Mouse (Mus musculus) ES-E14 (cell line): ENCODE results near the gene Ndrg3. TPM values are rescaled to one million over a fixed set of nuclear protein-coding genes. Genes with fewer than 3 reads are reported as not detected.

Experiments used
- DNase-seq: peaks from one replicate; pipeline ENCODE4 v3.0.0-alpha.2; 2013; ENCODE audit warnings: low read depth, low spot score
- H3K27ac ChIP-seq: 2 replicates; pipeline ENCODE4 v1.5.1; 2012; ENCODE audit warnings: low read depth, mild to moderate bottlenecking, low read length, moderate library complexity, mixed read lengths; ENCODE audit not compliant: poor library complexity, insufficient read depth, severe bottlenecking
- H3K36me3 ChIP-seq: 2 replicates; pipeline ENCODE4 v1.6.1; 2012; ENCODE audit warnings: mild to moderate bottlenecking, low read length, moderate library complexity, mixed read lengths; ENCODE audit not compliant: control insufficient read depth, poor library complexity, insufficient read depth, severe bottlenecking
- H3K4me1 ChIP-seq, 2 experiments: fragments of 150-350 bp in 1 of 2; sonication (generic) in 1 of 2; 2 replicates each; pipeline ENCODE4 v1.6.1; 2012; ENCODE audit warnings: low read length in 2 of 2, mild to moderate bottlenecking in 1 of 2, mixed read lengths in 1 of 2; ENCODE audit not compliant: control insufficient read depth in 2 of 2, insufficient read depth in 2 of 2, poor library complexity in 1 of 2
- H3K4me3 ChIP-seq, 2 experiments: fragments of 150-350 bp in 1 of 2; sonication (generic) in 1 of 2; 2 replicates each; pipeline ENCODE4 v1.5.1; 2012; ENCODE audit warnings: low read length in 2 of 2, low read depth in 1 of 2, mild to moderate bottlenecking in 1 of 2, mixed read lengths in 1 of 2; ENCODE audit not compliant: insufficient read depth in 1 of 2, poor library complexity in 1 of 2, severe bottlenecking in 1 of 2
- H3K9ac ChIP-seq: 2 replicates; pipeline ENCODE4 v1.6.1; 2012; ENCODE audit warnings: low read depth, mild to moderate bottlenecking, low read length, mixed read lengths; ENCODE audit not compliant: poor library complexity, insufficient read depth, severe bottlenecking
- H3K9me3 ChIP-seq: fragments of 150-350 bp; sonication (generic); 2 replicates; pipeline ENCODE4 v1.6.1; 2012; ENCODE audit warnings: low read depth, mild to moderate bottlenecking, low read length; ENCODE audit not compliant: control insufficient read depth, insufficient read depth
- CHD2 ChIP-seq: IDR thresholded peaks from 2 replicates; pipeline ENCODE4 v1.6.1; 2014; ENCODE audit warnings: mild to moderate bottlenecking, low read depth, low read length, inconsistent platforms
- HCFC1 ChIP-seq: IDR thresholded peaks from 2 replicates; pipeline ENCODE4 v1.6.1; 2012; ENCODE audit warnings: low read length, inconsistent platforms, borderline replicate concordance; ENCODE audit not compliant: insufficient read depth
- MAFK ChIP-seq: IDR thresholded peaks from 2 replicates; pipeline ENCODE4 v1.6.1; 2014; ENCODE audit warnings: mild to moderate bottlenecking, low read depth, low read length, inconsistent platforms; ENCODE audit not compliant: insufficient read depth
- ZC3H11A ChIP-seq: IDR thresholded peaks from 2 replicates; pipeline ENCODE4 v1.6.1; 2012; ENCODE audit warnings: low read depth, mild to moderate bottlenecking, inconsistent platforms, low read length, borderline replicate concordance
- ZNF384 ChIP-seq: IDR thresholded peaks from 2 replicates; pipeline ENCODE4 v1.6.1; 2012; ENCODE audit warnings: low read depth, low read length, inconsistent platforms
- in situ Hi-C, 2 experiments: fragments of 600-800 bp; cut with MboI; formaldehyde crosslinking; loops; one replicate each; pipeline ENCODE4 v1.15.1; 2025; ENCODE audit warnings: low sequenced_read_pairs in 2 of 2, inconsistent platforms in 1 of 2; ENCODE audit not compliant: unreplicated experiment in 2 of 2
- total RNA-seq: library from RNA; depleted of rRNA; stranded (reverse); fragments of 300-350 nt; gene quantifications from 2 replicates; pipeline ENCODE4 v1.2.3, GENCODE M21; 2012; rRNA removed

The Ndrg3 gene
- 8.3 and 13.1 TPM in 2 replicates for total RNA-seq

DNA sequence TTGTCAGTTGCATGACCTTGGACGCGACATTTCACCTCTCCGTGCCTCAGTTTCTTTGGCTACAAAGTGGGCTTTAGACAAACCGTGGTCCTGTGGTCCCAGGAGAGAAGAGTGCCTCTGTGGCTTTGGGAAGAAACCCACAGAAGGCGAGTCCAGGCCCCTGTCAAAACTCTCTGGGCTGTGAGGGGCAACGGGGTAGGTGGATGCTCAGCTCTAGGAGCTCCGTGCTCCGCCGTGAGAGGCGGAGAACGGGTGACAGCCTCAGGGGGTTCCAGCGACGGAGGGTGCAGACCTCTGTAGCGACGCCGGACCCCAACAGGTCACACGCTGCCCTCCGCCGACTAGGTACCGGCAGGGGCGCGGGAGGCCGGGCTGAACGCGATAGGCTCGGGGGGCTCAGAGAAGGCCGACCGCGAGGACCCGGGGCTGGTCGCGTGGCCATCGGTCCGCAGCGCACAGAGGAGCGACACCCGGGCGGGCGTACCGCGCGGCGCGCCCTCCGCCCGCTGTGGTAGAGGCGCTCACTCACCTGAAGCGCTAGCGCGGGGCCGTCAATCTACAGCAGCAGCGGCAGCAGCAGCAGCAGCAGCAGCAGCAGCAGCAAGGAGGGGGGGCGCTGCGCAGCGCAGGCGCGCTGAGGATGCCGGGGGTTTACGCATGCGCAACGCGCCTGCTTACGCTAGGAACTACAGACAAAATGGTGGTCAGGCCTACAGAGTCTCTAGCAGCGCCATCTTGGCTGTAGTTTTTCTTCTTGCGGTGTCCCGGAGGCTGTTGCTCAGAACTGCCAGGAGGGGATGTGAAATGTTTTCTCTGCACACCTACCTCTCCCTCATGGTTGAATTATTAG, at the start of gene Ndrg3:
TSS of gene Ndrg3 (minus strand) at position 587 of the 850 bp plus-strand sequence.
- peaks cover 12% of the 10 kb centered on the region for H3K36me3 ChIP-seq
- H3K9me3 ChIP-seq, result no peaks in the 10 kb centered on the region
- TF ChIP-seq CHD2 (no peak), MAFK (no peak), HCFC1 (peak; percentile 95)
- H3K4me1 ChIP-seq, result no peaks in the 10 kb centered on the region
- H3K27ac ChIP-seq, result no peak within 1 kb of the TSS
- in situ Hi-C loops, result no loop called here
- H3K4me3 ChIP-seq, result peak within 1 kb of the TSS; percentile 72 to 85
- DNase-seq, result peak; percentile 85
- peak within 1 kb of the TSS; percentile 80 for H3K9ac ChIP-seq

GRCm38 (mm10) chr2:157041421-157041820, 49.6 kb upstream of the Ndrg3 start:
- Histone ChIP-seq H3K27ac (no peak overlapping the region), H3K36me3 (peaks cover 2% of the 10 kb centered on the region; the same call in 1 of the 2 replicates), H3K9ac (no peak overlapping the region), H3K4me1 (peaks cover 0 to 4% of the 10 kb centered on the region in 2 experiments; a peak in 1 of 4 replicates), H3K9me3 (no peaks in the 10 kb centered on the region), H3K4me3 (no peak overlapping the region)
- in situ Hi-C loops, result no loop called here
- no peak for TF ChIP-seq MAFK
- DNase-seq, result no peak

GRCm38 (mm10) chr2:157040649-157041046, 48.8 kb upstream of the Ndrg3 start:
- H3K4me1 ChIP-seq, result peaks cover 0 to 4% of the 10 kb centered on the region in 2 experiments; a peak in 1 of 4 replicates
- peak overlapping the region; percentile 18 to 55; a peak in 2 of 4 replicates for H3K4me3 ChIP-seq
- H3K9ac ChIP-seq, result no peak overlapping the region; the same call in 1 of the 2 replicates
- DNase-seq, result no peak
- H3K36me3 ChIP-seq, result peaks cover 2% of the 10 kb centered on the region; the same call in 1 of the 2 replicates
- no peaks in the 10 kb centered on the region for H3K9me3 ChIP-seq
- no peak for TF ChIP-seq MAFK
- no peak for TF ChIP-seq ZNF384
- no peak for TF ChIP-seq ZC3H11A
- no peak for TF ChIP-seq CHD2
- no peak overlapping the region; the same call in 1 of the 2 replicates for H3K27ac ChIP-seq
- in situ Hi-C loops, result no loop called here

DNA sequence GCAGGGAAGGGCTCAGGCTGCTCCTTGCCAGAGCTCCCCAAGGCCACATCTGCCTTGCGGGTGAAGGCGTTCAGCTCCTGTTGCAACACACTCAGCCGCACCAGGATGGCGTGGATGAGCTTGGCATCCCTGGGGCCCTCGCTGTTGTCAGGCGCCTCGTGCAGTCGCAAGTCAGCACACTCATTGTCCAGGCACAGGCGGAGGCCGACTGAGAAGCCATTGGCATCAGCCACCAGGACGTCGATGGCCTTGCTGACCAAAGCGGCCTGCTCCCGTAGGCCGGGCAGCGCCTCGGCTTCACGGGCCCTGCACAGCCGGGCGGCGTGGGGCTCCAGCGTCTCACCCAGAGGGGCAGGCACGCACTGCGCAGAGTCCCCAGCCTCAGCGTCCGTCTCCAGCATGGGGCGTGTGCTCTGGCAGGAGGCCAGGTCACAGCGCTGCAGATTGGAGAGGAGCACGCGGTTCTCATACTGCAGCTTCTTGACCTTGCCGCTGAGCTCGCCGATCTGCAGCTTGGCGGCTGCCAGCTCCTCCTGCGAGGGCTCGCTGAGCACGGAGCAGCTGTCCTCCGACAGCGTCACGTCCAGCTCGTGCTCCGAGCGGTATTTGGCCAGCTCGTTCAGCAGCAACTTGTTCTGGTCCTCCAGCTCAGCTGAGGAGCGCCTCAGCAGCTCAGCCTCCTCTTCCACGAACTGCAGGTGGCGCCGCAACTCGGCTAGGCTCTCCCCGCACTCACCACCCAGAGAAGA, 48.2 kb upstream of the Ndrg3 start:
- no peak for DNase-seq
- in situ Hi-C loops, result no loop called here
- Histone ChIP-seq H3K4me1 (peaks cover 0 to 4% of the 10 kb centered on the region in 2 experiments; a peak in 1 of 4 replicates), H3K4me3 (peak overlapping the region; percentile 18 to 55; a peak in 3 of 4 replicates), H3K36me3 (peaks cover 2% of the 10 kb centered on the region; the same call in 1 of the 2 replicates), H3K27ac (no peak overlapping the region), H3K9ac (peak overlapping the region; percentile 45; the same call in 1 of the 2 replicates), H3K9me3 (no peaks in the 10 kb centered on the region)
- TF ChIP-seq ZC3H11A (no peak), CHD2 (no peak), MAFK (no peak), ZNF384 (no peak), HCFC1 (no peak)
